Mouse (Mus musculus) brain, embryonic 14.5 days (tissue): Measurements from ENCODE around the gene 2810459M11Rik. TPM values are rescaled to one million over a fixed set of nuclear protein-coding genes. Genes with fewer than 3 reads are reported as not detected.
A peak's percentile ranks its signal among the peaks of the same experiment; 100 is the strongest.

Experiments used
- DNase-seq: peaks from one replicate; pipeline ENCODE4 v3.0.0-alpha.2; 2011; ENCODE audit warnings: low read depth
- CTCF ChIP-seq: fragments of 200-500 bp; IDR thresholded peaks from 2 replicates; pipeline ENCODE4 v1.5.1; 2012; ENCODE audit warnings: inconsistent platforms, mild to moderate bottlenecking, moderate library complexity, borderline replicate concordance; ENCODE audit not compliant: insufficient read depth, insufficient read length; ENCODE audit errors: extremely low read depth
- POLR2A ChIP-seq: fragments of 200-500 bp; IDR thresholded peaks from 2 replicates; pipeline ENCODE4 v1.6.1; 2012; ENCODE audit warnings: mild to moderate bottlenecking, inconsistent platforms, borderline replicate concordance; ENCODE audit not compliant: poor library complexity, insufficient read depth, insufficient read length, severe bottlenecking; ENCODE audit errors: extremely low read depth
- polyA plus RNA-seq: library from polyadenylated mRNA; depleted of rRNA; stranded (reverse); fragments of >200 nt; gene quantifications from 2 replicates; pipeline ENCODE4 v1.2.3, GENCODE M21; 2012; rRNA removed

Gene 2810459M11Rik
- polyA plus RNA-seq, 1 experiment = 7.7 TPM

GRCm38 (mm10) chr1:86056284-86056683 lies 10.6 kb downstream of the 2810459M11Rik start:
- no peak for TF ChIP-seq POLR2A
- no peak for TF ChIP-seq CTCF
- no peak for DNase-seq

GRCm38 (mm10) chr1:86058856-86059769 lies 13.4 kb downstream of the 2810459M11Rik start:
- peak; percentile 97 for DNase-seq
- TF ChIP-seq CTCF = peak; percentile 96
- TF ChIP-seq POLR2A = peak; percentile 35; the same call in 1 of the 2 replicates

- no peak for DNase-seq
- no peak for TF ChIP-seq POLR2A
- TF ChIP-seq CTCF = no peak; the same call in 1 of the 2 replicates
Observed at GRCm38 (mm10) chr1:86062523-86062922, 16.9 kb downstream of the 2810459M11Rik start.

GRCm38 (mm10) chr1:86064271-86064991 lies 18.8 kb downstream of the 2810459M11Rik start, which contains the start of gene Psmd1:
TSS of gene Psmd1 (plus strand) at chr1:86064387.
- TF ChIP-seq POLR2A (peak; percentile 65; the same call in 1 of the 2 replicates), CTCF (peak; percentile 79; the same call in 1 of the 2 replicates)
- DNase-seq = peak; percentile 98

GRCm38 (mm10) chr1:86076565-86076964 lies 30.9 kb downstream of the 2810459M11Rik start:
- DNase-seq = no peak
- no peak for TF ChIP-seq POLR2A
- no peak for TF ChIP-seq CTCF

- no peak for DNase-seq
- TF ChIP-seq POLR2A (no peak), CTCF (no peak)
Observed at GRCm38 (mm10) chr1:86094413-86094812, 48.8 kb downstream of the 2810459M11Rik start.

GRCm38 (mm10) chr1:86105054-86105453 lies 59.4 kb downstream of the 2810459M11Rik start:
- no peak for TF ChIP-seq POLR2A
- TF ChIP-seq CTCF = no peak
- no peak for DNase-seq

Other genes starting within 250 kb of the 2810459M11Rik start
- gene Itm2c, start 151.6 kb upstream of the 2810459M11Rik start, polyA plus RNA-seq = 160 and 168 TPM in 2 replicates
- gene 4933407L21Rik, start 117.4 kb upstream of the 2810459M11Rik start, polyA plus RNA-seq = 6.9 and 7.5 TPM in 2 replicates
- gene Gpr55, start 84.9 kb upstream of the 2810459M11Rik start, polyA plus RNA-seq = 0.01 TPM in 1 of 2 replicates, not detected in the other
- gene Spata3, start 29.0 kb upstream of the 2810459M11Rik start, polyA plus RNA-seq = 0.14 and 0.29 TPM in 2 replicates
- 88.0 and 89.0 TPM in 2 replicates for gene Psmd1, start 18.5 kb downstream of the 2810459M11Rik start, polyA plus RNA-seq
- 0.03 TPM in 1 of 2 replicates, not detected in the other for gene Htr2b, start 66.1 kb downstream of the 2810459M11Rik start, polyA plus RNA-seq
- gene Gm21972, start 87.8 kb downstream of the 2810459M11Rik start, polyA plus RNA-seq = 0.74 and 1.3 TPM in 2 replicates
- 22.4 and 23.9 TPM in 2 replicates for gene Armc9, start 108.9 kb downstream of the 2810459M11Rik start, polyA plus RNA-seq